Mouse (Mus musculus): Measurements from ENCODE around the gene Akap7. TPM values are rescaled to one million over a fixed set of nuclear protein-coding genes. Genes with fewer than 3 reads are reported as not detected.
"Not testable (repeated sequence)": the region's sequence is repeated elsewhere in the genome, so short reads cannot be mapped to it uniquely, and the experiment has no call there.

The Akap7 gene
- polyA plus RNA-seq, 1 experiment = 9.4 TPM

GRCm38 (mm10) chr10:25177270-25177669 lies 130.4 kb downstream of the Akap7 start:
- TF ChIP-seq POLR2A (IDR thresholded peaks at IDR 0.05; ENCODE audit: control insufficient read depth, low read depth, low read length) (no peak), CTCF (IDR thresholded peaks at IDR 0.05; ENCODE audit: control insufficient read depth, insufficient read depth, insufficient replicate concordance, low read depth, low read length) (no peak)
- no peaks in the 10 kb centered on the region for H3K36me3 ChIP-seq (ENCODE audit: control insufficient read depth, insufficient read depth, low read length)
- no peaks in the 10 kb centered on the region for H3K4me1 ChIP-seq (ENCODE audit: control insufficient read depth, insufficient read depth, low read length)
- no peaks in the 10 kb centered on the region for H3K27me3 ChIP-seq (ENCODE audit: control insufficient read depth, insufficient read depth, low read length)
- no peak overlapping the region for H3K4me3 ChIP-seq (ENCODE audit: control insufficient read depth, low read depth, low read length)
- no peak overlapping the region for H3K27ac ChIP-seq (ENCODE audit: control insufficient read depth, insufficient read depth, low read depth, low read length)

DNA sequence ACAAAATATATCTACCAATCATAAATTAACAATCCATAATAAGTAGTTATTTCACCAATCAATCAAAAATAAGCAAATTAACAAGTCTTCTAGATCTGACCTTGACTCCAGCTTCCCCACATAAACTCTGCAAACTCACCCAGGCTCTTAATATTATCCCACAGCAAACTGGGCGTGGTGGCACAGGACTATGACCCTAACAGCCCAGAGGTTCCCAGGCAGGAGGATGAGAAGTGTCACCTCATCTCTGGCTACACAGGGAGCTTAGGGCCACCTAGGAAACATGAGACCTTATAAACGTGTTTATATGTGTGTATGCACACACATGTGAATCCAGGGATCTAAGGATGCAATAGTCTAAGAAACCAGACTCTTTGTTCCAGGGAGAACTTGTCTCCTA lies 132.8 kb downstream of the Akap7 start:
- Histone ChIP-seq H3K27ac (ENCODE audit: control insufficient read depth, insufficient read depth, low read depth, low read length) (no peak overlapping the region), H3K4me1 (ENCODE audit: control insufficient read depth, insufficient read depth, low read length) (peaks cover 6% of the 10 kb centered on the region), H3K4me3 (ENCODE audit: control insufficient read depth, low read depth, low read length) (no peak overlapping the region), H3K36me3 (ENCODE audit: control insufficient read depth, insufficient read depth, low read length) (no peaks in the 10 kb centered on the region), H3K27me3 (ENCODE audit: control insufficient read depth, insufficient read depth, low read length) (no peaks in the 10 kb centered on the region)
- TF ChIP-seq POLR2A (IDR thresholded peaks at IDR 0.05; ENCODE audit: control insufficient read depth, low read depth, low read length) = no peak
- TF ChIP-seq CTCF (IDR thresholded peaks at IDR 0.05; ENCODE audit: control insufficient read depth, insufficient read depth, insufficient replicate concordance, low read depth, low read length) = no peak

DNA sequence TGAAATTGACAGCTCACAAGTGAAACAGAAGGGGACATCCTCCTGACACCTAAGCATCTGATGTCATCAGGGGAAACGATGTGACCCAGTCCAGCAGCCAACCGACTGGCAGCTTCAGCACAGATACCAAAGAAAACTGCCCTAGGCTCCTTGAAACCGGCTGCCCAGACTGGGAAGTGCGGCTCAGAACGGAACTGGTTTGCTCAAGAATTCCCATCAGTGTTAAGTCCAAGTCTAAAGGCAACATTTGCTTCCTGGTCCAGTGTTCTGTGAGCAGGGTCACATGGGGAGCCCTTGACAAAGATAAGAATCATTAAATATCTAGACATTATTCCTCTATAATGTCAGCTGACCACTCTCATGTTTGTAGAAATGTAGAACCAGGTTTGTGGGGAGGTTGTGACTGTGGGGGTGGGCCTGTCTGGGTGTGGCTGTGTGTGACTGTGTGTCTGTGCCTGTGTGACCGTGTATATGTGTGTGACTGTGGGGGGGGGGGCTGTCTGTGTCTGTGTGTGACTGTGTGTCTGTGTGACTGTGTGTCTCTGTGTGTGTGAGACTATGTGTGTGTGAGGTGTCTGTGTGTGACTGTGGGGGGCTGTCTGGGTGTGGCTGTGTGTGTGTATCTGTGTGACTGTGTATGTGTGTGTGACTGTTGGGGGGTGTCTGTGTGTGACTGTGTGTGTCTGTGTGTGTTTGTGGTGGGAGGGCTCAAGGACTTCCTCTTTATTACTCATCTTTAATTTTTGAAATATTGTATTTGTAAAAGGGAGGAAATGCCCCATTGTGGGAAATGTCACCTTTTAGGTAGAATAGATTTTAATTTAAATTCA lies 140.1 kb downstream of the Akap7 start:
- no peaks in the 10 kb centered on the region for H3K36me3 ChIP-seq (ENCODE audit: control insufficient read depth, insufficient read depth, low read length)
- no peak overlapping the region for H3K27ac ChIP-seq (ENCODE audit: control insufficient read depth, insufficient read depth, low read depth, low read length)
- H3K4me1 ChIP-seq (ENCODE audit: control insufficient read depth, insufficient read depth, low read length) = peaks cover 6% of the 10 kb centered on the region
- no peak for TF ChIP-seq POLR2A (IDR thresholded peaks at IDR 0.05; ENCODE audit: control insufficient read depth, low read depth, low read length)
- no peak for TF ChIP-seq CTCF (IDR thresholded peaks at IDR 0.05; ENCODE audit: control insufficient read depth, insufficient read depth, insufficient replicate concordance, low read depth, low read length)
- no peaks in the 10 kb centered on the region for H3K27me3 ChIP-seq (ENCODE audit: control insufficient read depth, insufficient read depth, low read length)
- H3K4me3 ChIP-seq (ENCODE audit: control insufficient read depth, low read depth, low read length) = no peak overlapping the region

- H3K4me1 ChIP-seq (ENCODE audit: control insufficient read depth, insufficient read depth, low read length); H3K36me3 ChIP-seq (ENCODE audit: control insufficient read depth, insufficient read depth, low read length); H3K27me3 ChIP-seq (ENCODE audit: control insufficient read depth, insufficient read depth, low read length); H3K27ac ChIP-seq (ENCODE audit: control insufficient read depth, insufficient read depth, low read depth, low read length); H3K4me3 ChIP-seq (ENCODE audit: control insufficient read depth, low read depth, low read length): not testable (repeated sequence)
Measured at GRCm38 (mm10) chr10:25163510-25163909, 144.2 kb downstream of the Akap7 start.

DNA sequence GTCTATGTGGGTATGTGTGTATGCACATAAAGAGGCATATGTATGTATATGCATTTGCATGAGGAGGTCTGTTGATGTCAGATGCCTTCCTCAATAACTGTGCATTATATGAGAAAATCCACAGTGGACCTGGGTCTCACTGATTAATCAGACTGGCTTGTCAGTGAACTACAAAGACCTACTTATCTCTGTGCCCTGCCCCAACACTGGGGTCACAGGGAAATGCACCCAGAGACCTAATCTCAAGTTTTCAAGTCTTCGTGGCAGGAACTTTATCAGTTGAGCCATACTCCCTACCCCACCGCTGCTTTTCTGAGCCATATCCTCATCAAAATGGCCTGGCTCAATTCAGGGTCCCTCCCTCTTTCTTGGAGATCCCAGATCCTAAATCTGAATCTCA lies 146.0 kb downstream of the Akap7 start:
- Histone ChIP-seq H3K4me3 (ENCODE audit: control insufficient read depth, low read depth, low read length) (no peak overlapping the region), H3K4me1 (ENCODE audit: control insufficient read depth, insufficient read depth, low read length) (no peaks in the 10 kb centered on the region)

DNA sequence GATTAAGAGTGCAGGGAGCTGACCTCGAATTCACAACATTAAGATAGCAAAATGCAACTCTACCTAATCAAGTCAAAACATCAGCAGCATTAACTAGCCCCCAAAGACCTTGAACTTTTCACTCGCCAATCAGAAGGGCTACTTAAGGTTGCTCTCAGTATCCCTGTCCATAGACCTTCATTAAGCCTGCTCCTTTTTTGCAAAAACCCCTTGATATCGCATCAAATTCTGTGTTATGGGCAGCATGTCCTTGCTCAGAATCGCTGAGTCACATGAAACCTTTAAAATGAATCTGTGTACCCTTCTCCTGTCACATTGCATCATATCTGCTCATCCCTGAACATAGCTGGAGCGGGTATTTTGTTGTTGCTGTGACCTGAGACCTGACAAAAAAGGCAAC lies 149.0 kb downstream of the Akap7 start:
- no peak overlapping the region for H3K27ac ChIP-seq (ENCODE audit: control insufficient read depth, insufficient read depth, low read depth, low read length)
- no peaks in the 10 kb centered on the region for H3K4me1 ChIP-seq (ENCODE audit: control insufficient read depth, insufficient read depth, low read length)
- no peak overlapping the region for H3K4me3 ChIP-seq (ENCODE audit: control insufficient read depth, low read depth, low read length)
- no peaks in the 10 kb centered on the region for H3K36me3 ChIP-seq (ENCODE audit: control insufficient read depth, insufficient read depth, low read length)
- TF ChIP-seq CTCF (IDR thresholded peaks at IDR 0.05; ENCODE audit: control insufficient read depth, insufficient read depth, insufficient replicate concordance, low read depth, low read length) = no peak
- no peak for TF ChIP-seq POLR2A (IDR thresholded peaks at IDR 0.05; ENCODE audit: control insufficient read depth, low read depth, low read length)
- H3K27me3 ChIP-seq (ENCODE audit: control insufficient read depth, insufficient read depth, low read length) = no peaks in the 10 kb centered on the region

More for the DNA sequence above, 146.0 kb downstream of the Akap7 start:
- no peak overlapping the region for H3K27ac ChIP-seq (ENCODE audit: control insufficient read depth, insufficient read depth, low read depth, low read length)
- no peak for TF ChIP-seq CTCF (IDR thresholded peaks at IDR 0.05; ENCODE audit: control insufficient read depth, insufficient read depth, insufficient replicate concordance, low read depth, low read length)
- no peak for TF ChIP-seq POLR2A (IDR thresholded peaks at IDR 0.05; ENCODE audit: control insufficient read depth, low read depth, low read length)
- H3K36me3 ChIP-seq (ENCODE audit: control insufficient read depth, insufficient read depth, low read length) = no peaks in the 10 kb centered on the region
- H3K27me3 ChIP-seq (ENCODE audit: control insufficient read depth, insufficient read depth, low read length) = no peaks in the 10 kb centered on the region

- Histone ChIP-seq H3K4me1 (ENCODE audit: control insufficient read depth, insufficient read depth, low read length) (no peaks in the 10 kb centered on the region), H3K4me3 (ENCODE audit: control insufficient read depth, low read depth, low read length) (no peak overlapping the region), H3K27me3 (ENCODE audit: control insufficient read depth, insufficient read depth, low read length) (no peaks in the 10 kb centered on the region), H3K27ac (ENCODE audit: control insufficient read depth, insufficient read depth, low read depth, low read length) (no peak overlapping the region), H3K36me3 (ENCODE audit: control insufficient read depth, insufficient read depth, low read length) (no peaks in the 10 kb centered on the region)
- TF ChIP-seq CTCF (IDR thresholded peaks at IDR 0.05; ENCODE audit: control insufficient read depth, insufficient read depth, insufficient replicate concordance, low read depth, low read length) (no peak), POLR2A (IDR thresholded peaks at IDR 0.05; ENCODE audit: control insufficient read depth, low read depth, low read length) (no peak)
Measured at GRCm38 (mm10) chr10:25157339-25157738, 150.3 kb downstream of the Akap7 start.

Data from testis, adult 2 months (tissue).